ENCODE assay signal across 8 mouse cellular contexts in the genomic region with DNA sequence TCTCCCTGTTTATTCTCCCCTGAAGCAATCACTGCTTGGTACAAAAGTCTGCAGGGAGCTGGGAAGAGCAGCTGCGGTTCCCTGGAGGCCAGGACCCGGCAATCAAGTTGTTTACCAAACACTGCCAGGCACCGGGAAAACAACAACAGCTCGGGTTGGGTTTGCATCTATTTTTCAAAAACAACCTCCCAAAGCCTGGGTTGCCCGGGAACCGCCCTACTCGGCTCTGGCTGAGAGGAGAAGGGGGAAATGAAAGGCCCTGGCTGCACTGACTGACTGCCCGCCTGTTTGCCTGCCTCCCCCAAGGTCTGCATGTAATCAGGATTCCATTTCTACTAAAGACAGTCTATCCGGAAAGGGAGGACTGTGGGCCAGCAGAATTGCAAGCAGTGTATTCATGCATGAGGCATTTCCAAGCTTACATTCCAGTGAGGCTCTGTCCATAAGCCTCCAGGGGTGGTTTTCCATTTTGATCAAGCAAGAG.
A peak's percentile ranks its signal among the peaks of the same experiment; 100 is the strongest.
DNase-seq lines count a peak whose midpoint lies in the region; ATAC-seq lines count a peak whose summit lies in the region.

No protein-coding gene starts in this region.

- no peak overlapping the region for H3K4me3 ChIP-seq in embryonic facial prominence, embryonic 14.5 days (ENCODE audit: low read depth, low read length)
- no peak overlapping the region for H3K4me3 ChIP-seq in heart, embryonic 16.5 days (ENCODE audit: low read length)
- H3K4me3 ChIP-seq in midbrain, embryonic 15.5 days: no peak overlapping the region

- peaks cover 28% of the 10 kb centered on the region for H3K4me1 ChIP-seq in embryonic facial prominence, embryonic 14.5 days (ENCODE audit: control insufficient read depth, insufficient read depth, low read length)
- H3K4me1 ChIP-seq in heart, embryonic 16.5 days (ENCODE audit: control insufficient read depth, insufficient read depth, low read length): peaks cover 24% of the 10 kb centered on the region
- H3K4me1 ChIP-seq in midbrain, embryonic 15.5 days: peaks cover 28% of the 10 kb centered on the region

- 0 out of 2 replicates have a peak, but pooled peaks cover 4% of the 10 kb centered on the region for H3K36me3 ChIP-seq in embryonic facial prominence, embryonic 14.5 days (ENCODE audit: control insufficient read depth, insufficient read depth, low read length)
- peaks cover 2% of the 10 kb centered on the region; the same call in 1 of the 2 replicates for H3K36me3 ChIP-seq in heart, embryonic 16.5 days (ENCODE audit: control insufficient read depth, insufficient read depth)
- no peaks in the 10 kb centered on the region for H3K36me3 ChIP-seq in midbrain, embryonic 15.5 days (replicated peaks)

- peak; percentile 79 for ATAC-seq in embryonic facial prominence, embryonic 14.5 days (ENCODE audit: low read depth)
- ATAC-seq in heart, embryonic 16.5 days (replicated peaks; ENCODE audit: extremely low read depth, insufficient read depth, low FRiP score): peak; percentile 71
- ATAC-seq in midbrain, embryonic 15.5 days (replicated peaks): peak; percentile 76

- no peaks in the 10 kb centered on the region for H3K9me3 ChIP-seq in embryonic facial prominence, embryonic 14.5 days (ENCODE audit: control insufficient read depth, low read length)
- H3K9me3 ChIP-seq in heart, embryonic 16.5 days (replicated peaks; ENCODE audit: control insufficient read depth, low read length): no peaks in the 10 kb centered on the region
- H3K9me3 ChIP-seq in midbrain, embryonic 15.5 days: no peaks in the 10 kb centered on the region

- no peak overlapping the region; the same call in 1 of the 2 replicates for H3K9ac ChIP-seq in embryonic facial prominence, embryonic 14.5 days (ENCODE audit: low read depth, low read length)
- peak overlapping the region; percentile 51 for H3K9ac ChIP-seq in heart, embryonic 16.5 days (ENCODE audit: low read length)
- no peak overlapping the region for H3K9ac ChIP-seq in midbrain, embryonic 15.5 days

- H3K4me2 ChIP-seq in embryonic facial prominence, embryonic 14.5 days (ENCODE audit: low read depth, low read length): peak overlapping the region; percentile 33
- H3K4me2 ChIP-seq in heart, embryonic 16.5 days (ENCODE audit: low read depth, low read length): peak overlapping the region; percentile 43
- H3K4me2 ChIP-seq in midbrain, embryonic 15.5 days: peak overlapping the region; percentile 16; the same call in 1 of the 2 replicates

- peak overlapping the region; percentile 61 for H3K27ac ChIP-seq in embryonic facial prominence, embryonic 14.5 days (replicated peaks; ENCODE audit: low read depth, low read length)
- H3K27ac ChIP-seq in heart, embryonic 16.5 days (ENCODE audit: low read length): peak overlapping the region; percentile 74
- peak overlapping the region; percentile 66 for H3K27ac ChIP-seq in midbrain, embryonic 15.5 days

- peak; percentile 50 to 52 for DNase-seq in lung, adult 18-20 months
- DNase-seq in lung, postnatal 25 days (ENCODE audit: low spot score): no peak
- DNase-seq in embryonic facial prominence, embryonic 14.5 days (ENCODE audit: low spot score): peak; percentile 83
- DNase-seq in kidney, postnatal 4 days: peak; percentile 62 to 77
- no peak for DNase-seq in cerebellum, postnatal 4 days (ENCODE audit: low spot score in 2 of 2)
- no peak for DNase-seq in natural killer cell, adult 2 months (ENCODE audit: low spot score in 2 of 2)

- H3K27me3 ChIP-seq in embryonic facial prominence, embryonic 14.5 days (replicated peaks; ENCODE audit: control insufficient read depth, insufficient read depth, low read length): no peaks in the 10 kb centered on the region
- H3K27me3 ChIP-seq in heart, embryonic 16.5 days (ENCODE audit: control insufficient read depth, insufficient read depth, low read length): no peaks in the 10 kb centered on the region
- H3K27me3 ChIP-seq in midbrain, embryonic 15.5 days (replicated peaks): no peaks in the 10 kb centered on the region

- WGBS in embryonic facial prominence, embryonic 14.5 days: 6% methylated on average over 9 of the region's 9 CpGs
- 14% methylated on average over 9 of the region's 9 CpGs for WGBS in heart, embryonic 16.5 days
- 1% methylated on average over 9 of the region's 9 CpGs for WGBS in midbrain, embryonic 15.5 days

Comparison
In these comparisons a context has a peak if more than half of its experiments do, and no peak if none do; other contexts are left out.
1. DNase-seq: peak in lung, adult 18-20 months (2 of 2), embryonic facial prominence, embryonic 14.5 days (single experiment) and kidney, postnatal 4 days (2 of 2); none in lung, postnatal 25 days (single experiment), cerebellum, postnatal 4 days (0 of 2) and natural killer cell, adult 2 months (0 of 2).
2. Peak in every context shown above with its lines, with median percentiles within 50 percentile points of each other: ATAC-seq, H3K27ac ChIP-seq and H3K4me2 ChIP-seq.